Mouse (Mus musculus): ENCODE measurements around the gene Akap13. TPM values are rescaled to one million over a fixed set of nuclear protein-coding genes. Genes with fewer than 3 reads are reported as not detected.

Akap13 gene
- polyA plus RNA-seq, 1 experiment from 2014 or later, result 44.6 TPM

GRCm38 (mm10) chr7:75618699-75619098 lies 163.4 kb downstream of the Akap13 start:
- peaks cover 15% of the 10 kb centered on the region; the same call in 1 of the 2 replicates for H3K36me3 ChIP-seq (ENCODE audit: insufficient read depth)
- no peak overlapping the region for H3K4me3 ChIP-seq (ENCODE audit: low read depth, low read length)
- no peak for TF ChIP-seq CTCF (IDR thresholded peaks at IDR 0.05; ENCODE audit: low read depth)
- H3K9ac ChIP-seq, result no peak overlapping the region
- no peaks in the 10 kb centered on the region for H3K4me1 ChIP-seq (ENCODE audit: insufficient read depth)
- H3K4me2 ChIP-seq, result no peak overlapping the region
- no peaks in the 10 kb centered on the region for H3K9me3 ChIP-seq (ENCODE audit: low read depth, low read length)
- H3K27ac ChIP-seq (ENCODE audit: low read depth), result no peak overlapping the region
- ATAC-seq (ENCODE audit: insufficient read depth), result no peak
- no peaks in the 10 kb centered on the region for H3K27me3 ChIP-seq (ENCODE audit: insufficient read depth, low read length)
- DNase-seq, result no peak
- 71% methylated on average over 3 of the region's 3 CpGs for WGBS

GRCm38 (mm10) chr7:75619875-75620274 lies 164.5 kb downstream of the Akap13 start:
- Histone ChIP-seq H3K4me3 (ENCODE audit: low read depth, low read length) (no peak overlapping the region), H3K27me3 (ENCODE audit: insufficient read depth, low read length) (no peaks in the 10 kb centered on the region), H3K27ac (ENCODE audit: low read depth) (no peak overlapping the region), H3K4me2 (0 out of 2 replicates have a peak overlapping the region, but pooled peaks have one; percentile 12), H3K9ac (no peak overlapping the region), H3K9me3 (ENCODE audit: low read depth, low read length) (no peaks in the 10 kb centered on the region), H3K36me3 (ENCODE audit: insufficient read depth) (peaks cover 15% of the 10 kb centered on the region; the same call in 1 of the 2 replicates), H3K4me1 (ENCODE audit: insufficient read depth) (no peaks in the 10 kb centered on the region)
- WGBS, result 37% methylated on average over 6 of the region's 6 CpGs
- ATAC-seq (ENCODE audit: insufficient read depth), result peak; percentile 69; the same call in 1 of the 2 replicates
- TF ChIP-seq CTCF (IDR thresholded peaks at IDR 0.05; ENCODE audit: low read depth), result no peak
- peak; percentile 80 for DNase-seq

GRCm38 (mm10) chr7:75620395-75620960 lies 165.1 kb downstream of the Akap13 start:
- Histone ChIP-seq H3K4me2 (no peak overlapping the region), H3K4me3 (ENCODE audit: low read depth, low read length) (no peak overlapping the region), H3K27ac (ENCODE audit: low read depth) (no peak overlapping the region), H3K27me3 (ENCODE audit: insufficient read depth, low read length) (no peaks in the 10 kb centered on the region), H3K9me3 (ENCODE audit: low read depth, low read length) (no peaks in the 10 kb centered on the region), H3K36me3 (ENCODE audit: insufficient read depth) (peaks cover 9% of the 10 kb centered on the region; the same call in 1 of the 2 replicates), H3K9ac (no peak overlapping the region), H3K4me1 (ENCODE audit: insufficient read depth) (no peaks in the 10 kb centered on the region)
- DNase-seq (no peak), ATAC-seq (ENCODE audit: insufficient read depth) (no peak)
- 78% methylated on average over 3 of the region's 3 CpGs for WGBS
- no peak for TF ChIP-seq CTCF (IDR thresholded peaks at IDR 0.05; ENCODE audit: low read depth)

- Histone ChIP-seq H3K9me3 (ENCODE audit: low read depth, low read length) (no peaks in the 10 kb centered on the region), H3K9ac (no peak overlapping the region), H3K4me1 (ENCODE audit: insufficient read depth) (no peaks in the 10 kb centered on the region), H3K27me3 (ENCODE audit: insufficient read depth, low read length) (no peaks in the 10 kb centered on the region), H3K4me2 (no peak overlapping the region), H3K27ac (ENCODE audit: low read depth) (no peak overlapping the region), H3K4me3 (ENCODE audit: low read depth, low read length) (no peak overlapping the region), H3K36me3 (ENCODE audit: insufficient read depth) (peaks cover 7% of the 10 kb centered on the region; the same call in 1 of the 2 replicates)
- ATAC-seq (ENCODE audit: insufficient read depth) (no peak), DNase-seq (no peak)
- no peak for TF ChIP-seq CTCF (IDR thresholded peaks at IDR 0.05; ENCODE audit: low read depth)
- WGBS, result 76% methylated on average over 4 of the region's 4 CpGs
These were observed 165.6 kb downstream of the Akap13 start for GRCm38 (mm10) chr7:75620976-75621375.

GRCm38 (mm10) chr7:75627831-75628230 lies 172.5 kb downstream of the Akap13 start:
- Histone ChIP-seq H3K27me3 (ENCODE audit: insufficient read depth, low read length) (no peaks in the 10 kb centered on the region), H3K4me2 (no peak overlapping the region), H3K27ac (ENCODE audit: low read depth) (no peak overlapping the region), H3K4me3 (ENCODE audit: low read depth, low read length) (no peak overlapping the region), H3K9ac (no peak overlapping the region), H3K9me3 (ENCODE audit: low read depth, low read length) (no peaks in the 10 kb centered on the region), H3K4me1 (ENCODE audit: insufficient read depth) (no peaks in the 10 kb centered on the region), H3K36me3 (ENCODE audit: insufficient read depth) (no peaks in the 10 kb centered on the region)
- 68% methylated on average over 2 of the region's 2 CpGs for WGBS
- DNase-seq (no peak), ATAC-seq (ENCODE audit: insufficient read depth) (no peak)
- no peak for TF ChIP-seq CTCF (IDR thresholded peaks at IDR 0.05; ENCODE audit: low read depth)

GRCm38 (mm10) chr7:75629669-75630068 lies 174.3 kb downstream of the Akap13 start:
- Histone ChIP-seq H3K4me1 (ENCODE audit: insufficient read depth) (no peaks in the 10 kb centered on the region), H3K9me3 (ENCODE audit: low read depth, low read length) (no peaks in the 10 kb centered on the region), H3K4me3 (ENCODE audit: low read depth, low read length) (no peak overlapping the region), H3K27ac (ENCODE audit: low read depth) (no peak overlapping the region), H3K9ac (no peak overlapping the region), H3K36me3 (ENCODE audit: insufficient read depth) (no peaks in the 10 kb centered on the region), H3K4me2 (no peak overlapping the region), H3K27me3 (ENCODE audit: insufficient read depth, low read length) (no peaks in the 10 kb centered on the region)
- ATAC-seq (ENCODE audit: insufficient read depth) (no peak), DNase-seq (no peak)
- WGBS, result 86% methylated on average over 4 of the region's 4 CpGs
- TF ChIP-seq CTCF (IDR thresholded peaks at IDR 0.05; ENCODE audit: low read depth), result no peak

GRCm38 (mm10) chr7:75632941-75633340 lies 177.6 kb downstream of the Akap13 start:
- ATAC-seq (ENCODE audit: insufficient read depth) (no peak), DNase-seq (no peak)
- no peak overlapping the region for H3K4me2 ChIP-seq
- H3K36me3 ChIP-seq (ENCODE audit: insufficient read depth), result no peaks in the 10 kb centered on the region
- H3K9me3 ChIP-seq (ENCODE audit: low read depth, low read length), result no peaks in the 10 kb centered on the region
- WGBS, result 64% methylated on average over 3 of the region's 3 CpGs
- no peaks in the 10 kb centered on the region for H3K4me1 ChIP-seq (ENCODE audit: insufficient read depth)
- no peaks in the 10 kb centered on the region for H3K27me3 ChIP-seq (ENCODE audit: insufficient read depth, low read length)
- no peak overlapping the region for H3K4me3 ChIP-seq (ENCODE audit: low read depth, low read length)
- no peak overlapping the region for H3K27ac ChIP-seq (ENCODE audit: low read depth)
- no peak overlapping the region for H3K9ac ChIP-seq
- no peak for TF ChIP-seq CTCF (IDR thresholded peaks at IDR 0.05; ENCODE audit: low read depth)

Measured in lung, embryonic 14.5 days (tissue).